Mouse (Mus musculus): ENCODE data around the gene Stk10.

DNA sequence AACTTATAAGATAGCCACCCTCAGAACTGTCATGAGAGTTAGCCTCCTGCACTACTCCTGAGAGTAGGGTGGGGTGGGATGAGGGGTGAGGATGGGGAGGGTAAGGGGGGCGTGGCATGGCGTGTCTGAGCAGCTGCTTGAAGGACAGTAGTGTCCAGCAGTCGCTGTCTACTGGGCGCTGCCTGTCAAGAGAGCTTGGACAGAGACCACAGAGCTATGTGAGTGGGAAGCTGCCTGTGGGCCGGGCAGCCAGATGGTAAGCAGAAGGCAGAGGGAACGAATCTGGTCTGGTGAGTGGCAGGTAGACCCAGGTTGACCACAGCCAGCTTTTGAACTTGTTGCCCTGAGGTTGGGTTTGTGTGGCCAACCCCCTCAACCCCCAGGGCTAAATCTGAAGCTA is 7.4 kb downstream of the Stk10 start:
- TF ChIP-seq CTCF (IDR thresholded peaks at IDR 0.05; ENCODE audit: extremely low read depth, insufficient read depth, insufficient read length, insufficient replicate concordance) (no peak), POLR2A (IDR thresholded peaks at IDR 0.05; ENCODE audit: low read depth, low read length) (no peak)
